Mouse (Mus musculus): Measurements from ENCODE around the gene Naga. TPM values are rescaled to one million over a fixed set of nuclear protein-coding genes. Genes with fewer than 3 reads are reported as not detected.

Naga gene
- total RNA-seq, 2 experiments from 2014 or later = 159 to 160 TPM

Other genes with a start within 250 kb of the Naga start
- gene Ccdc134, start 211.0 kb downstream of the Naga start, total RNA-seq (2015) = 7.8 and 8.8 TPM in 2 replicates
- gene Ccdc134, start 211.0 kb downstream of the Naga start, total RNA-seq (2017) = 22.6 and 23.5 TPM in 2 replicates
- gene Srebf2, start 191.7 kb downstream of the Naga start, total RNA-seq (2015) = 39.0 and 40.7 TPM in 2 replicates
- 39.8 and 40.7 TPM in 2 replicates for gene Srebf2, start 191.7 kb downstream of the Naga start, total RNA-seq (2017)
- gene Shisa8, start 126.1 kb downstream of the Naga start, total RNA-seq (2015) = 0.14 TPM in 1 of 2 replicates, not detected in the other
- not detected in 2 replicates for gene Shisa8, start 126.1 kb downstream of the Naga start, total RNA-seq (2017)
- gene Tnfrsf13c, start 114.6 kb downstream of the Naga start, total RNA-seq (2015) = 1.8 and 2.7 TPM in 2 replicates
- gene Tnfrsf13c, start 114.6 kb downstream of the Naga start, total RNA-seq (2017) = 1.0 and 1.5 TPM in 2 replicates
- 20.3 and 32.9 TPM in 2 replicates for gene Cenpm, start 94.2 kb downstream of the Naga start, total RNA-seq (2015)
- 10.0 and 19.5 TPM in 2 replicates for gene Cenpm, start 94.2 kb downstream of the Naga start, total RNA-seq (2017)
- not detected in 2 replicates for gene 1500009C09Rik, start 86.5 kb downstream of the Naga start, total RNA-seq (2015)
- not detected in 2 replicates for gene 1500009C09Rik, start 86.5 kb downstream of the Naga start, total RNA-seq (2017)
- gene Sept3, start 64.0 kb downstream of the Naga start, total RNA-seq (2015) = 0.11 TPM in 1 of 2 replicates, not detected in the other
- 0.08 TPM in 1 of 2 replicates, not detected in the other for gene Sept3, start 64.0 kb downstream of the Naga start, total RNA-seq (2017)
- gene Wbp2nl, start 40.0 kb downstream of the Naga start, total RNA-seq (2015) = 0.22 TPM in 1 of 2 replicates, not detected in the other
- gene Wbp2nl, start 40.0 kb downstream of the Naga start, total RNA-seq (2017) = not detected in 2 replicates
- gene Pheta2, start within 50 bp of the Naga start, total RNA-seq (2015) = 2.4 and 2.7 TPM in 2 replicates
- gene Pheta2, start within 50 bp of the Naga start, total RNA-seq (2017) = 3.5 and 3.7 TPM in 2 replicates
- gene Smdt1, start within 50 bp of the Naga start, total RNA-seq (2015) = 226 and 229 TPM in 2 replicates
- gene Smdt1, start within 50 bp of the Naga start, total RNA-seq (2017) = 123 and 170 TPM in 2 replicates
- 254 and 294 TPM in 2 replicates for gene Ndufa6, start 15.4 kb upstream of the Naga start, total RNA-seq (2015)
- gene Ndufa6, start 15.4 kb upstream of the Naga start, total RNA-seq (2017) = 138 and 158 TPM in 2 replicates
- gene Cyp2d22, start 41.3 kb upstream of the Naga start, total RNA-seq (2015) = 0.39 TPM in 1 of 2 replicates, not detected in the other
- 0.37 TPM in 1 of 2 replicates, not detected in the other for gene Cyp2d22, start 41.3 kb upstream of the Naga start, total RNA-seq (2017)
- gene Cyp2d11, start 55.1 kb upstream of the Naga start, total RNA-seq (2015) = not detected in 2 replicates
- gene Cyp2d11, start 55.1 kb upstream of the Naga start, total RNA-seq (2017) = not detected in 2 replicates
- not detected in 2 replicates for gene Cyp2d10, start 68.3 kb upstream of the Naga start, total RNA-seq (2015)
- not detected in 2 replicates for gene Cyp2d10, start 68.3 kb upstream of the Naga start, total RNA-seq (2017)
- gene Cyp2d9, start 94.5 kb upstream of the Naga start, total RNA-seq (2015) = not detected in 2 replicates
- gene Cyp2d9, start 94.5 kb upstream of the Naga start, total RNA-seq (2017) = not detected in 2 replicates
- gene Cyp2d12, start 216.1 kb upstream of the Naga start, total RNA-seq (2015) = not detected in 2 replicates
- gene Cyp2d12, start 216.1 kb upstream of the Naga start, total RNA-seq (2017) = not detected in 2 replicates

Measured in megakaryocyte, adult 5-6 weeks (primary cell).